Mouse (Mus musculus) small intestine, adult 2 months (tissue): Measurements from ENCODE around the gene Prkag2. TPM values are rescaled to one million over a fixed set of nuclear protein-coding genes. Genes with fewer than 3 reads are reported as not detected.

Source experiments
- H3K27ac ChIP-seq: fragments of 200-500 bp; 2 replicates; pipeline ENCODE4 v1.5.1; 2012; ENCODE audit warnings: low read depth, low read length, control low read depth, inconsistent platforms; ENCODE audit not compliant: insufficient read depth
- H3K27me3 ChIP-seq: fragments of 200-500 bp; 2 replicates; pipeline ENCODE4 v1.6.1; 2012; ENCODE audit warnings: mild to moderate bottlenecking, moderate library complexity, low read length, inconsistent platforms; ENCODE audit not compliant: control insufficient read depth, insufficient read depth
- H3K36me3 ChIP-seq: fragments of 200-500 bp; 2 replicates; pipeline ENCODE4 v1.6.1; 2012; ENCODE audit warnings: mild to moderate bottlenecking, low read length, control low read depth, inconsistent platforms; ENCODE audit not compliant: control insufficient read depth, insufficient read depth
- H3K4me1 ChIP-seq: fragments of 200-500 bp; 2 replicates; pipeline ENCODE4 v1.6.1; 2012; ENCODE audit warnings: low read length, inconsistent platforms, mixed read lengths; ENCODE audit not compliant: control insufficient read depth, insufficient read depth, insufficient read length
- H3K4me3 ChIP-seq: fragments of 200-500 bp; 2 replicates; pipeline ENCODE4 v1.5.1; 2012; ENCODE audit warnings: low read depth, mild to moderate bottlenecking, control low read depth, inconsistent platforms, low read length, moderate library complexity
- CTCF ChIP-seq: fragments of 200-500 bp; IDR thresholded peaks from 2 replicates; pipeline ENCODE4 v1.5.1; 2012; ENCODE audit warnings: low read depth, mild to moderate bottlenecking, control low read depth, inconsistent platforms, low read length, moderate library complexity, mixed read lengths; ENCODE audit not compliant: insufficient replicate concordance, insufficient read length; ENCODE audit errors: extremely low read depth
- POLR2A ChIP-seq: fragments of 200-500 bp; IDR thresholded peaks from 2 replicates; pipeline ENCODE4 v1.6.1; 2012; ENCODE audit warnings: low read depth, mild to moderate bottlenecking, control low read depth, inconsistent platforms, low read length, moderate library complexity
- WGBS: fragments of 180-500 bp; shearing (Covaris S2); methylation state at CpG from one replicate; pipeline ENCODE4 v1.1.7; 2018; 5-methylcytosine and 5-hydroxymethylcytosine counted together
- polyA plus RNA-seq: library from polyadenylated mRNA; depleted of rRNA; stranded (reverse); fragments of >200 nt; gene quantifications from 2 replicates; pipeline ENCODE4 v1.2.3, GENCODE M21; 2012

Gene Prkag2
- polyA plus RNA-seq, 1 experiment = 13.8 TPM

- Histone ChIP-seq H3K4me3 (no peak overlapping the region), H3K4me1 (peaks cover 27% of the 10 kb centered on the region; the same call in 1 of the 2 replicates), H3K36me3 (no peaks in the 10 kb centered on the region), H3K27me3 (no peaks in the 10 kb centered on the region), H3K27ac (peak overlapping the region; percentile 98)
- 55% methylated on average over 3 of the region's 3 CpGs for WGBS
- TF ChIP-seq CTCF = no peak
- no peak for TF ChIP-seq POLR2A
These were observed 65.1 kb downstream of the Prkag2 start for GRCm38 (mm10) chr5:25035391-25035790.

GRCm38 (mm10) chr5:25031456-25031856 lies 69.0 kb downstream of the Prkag2 start:
- peaks cover 17% of the 10 kb centered on the region for H3K4me1 ChIP-seq
- WGBS = 80% methylated on average over 4 of the region's 4 CpGs
- H3K27ac ChIP-seq = no peak overlapping the region
- no peaks in the 10 kb centered on the region for H3K27me3 ChIP-seq
- no peaks in the 10 kb centered on the region for H3K36me3 ChIP-seq
- TF ChIP-seq POLR2A (no peak), CTCF (no peak)
- no peak overlapping the region for H3K4me3 ChIP-seq

- no peak overlapping the region for H3K4me3 ChIP-seq
- no peaks in the 10 kb centered on the region for H3K27me3 ChIP-seq
- peaks cover 15% of the 10 kb centered on the region for H3K4me1 ChIP-seq
- TF ChIP-seq POLR2A (no peak), CTCF (no peak)
- no peaks in the 10 kb centered on the region for H3K36me3 ChIP-seq
- WGBS = 88% methylated on average over 11 of the region's 11 CpGs
- H3K27ac ChIP-seq = no peak overlapping the region
These were observed 69.4 kb downstream of the Prkag2 start for GRCm38 (mm10) chr5:25031037-25031436.

- no peak overlapping the region for H3K27ac ChIP-seq
- H3K4me3 ChIP-seq = no peak overlapping the region
- 35% methylated on average over 3 of the region's 3 CpGs for WGBS
- no peak for TF ChIP-seq POLR2A
- no peak for TF ChIP-seq CTCF
- no peaks in the 10 kb centered on the region for H3K27me3 ChIP-seq
- no peaks in the 10 kb centered on the region for H3K36me3 ChIP-seq
- H3K4me1 ChIP-seq = peaks cover 11% of the 10 kb centered on the region
These were observed 70.2 kb downstream of the Prkag2 start for GRCm38 (mm10) chr5:25030276-25030681.

- no peak overlapping the region for H3K4me3 ChIP-seq
- TF ChIP-seq POLR2A (no peak), CTCF (no peak)
- H3K27me3 ChIP-seq = no peaks in the 10 kb centered on the region
- WGBS = 67% methylated on average over 4 of the region's 4 CpGs
- H3K4me1 ChIP-seq = peaks cover 7% of the 10 kb centered on the region
- no peak overlapping the region for H3K27ac ChIP-seq
- H3K36me3 ChIP-seq = no peaks in the 10 kb centered on the region
These were observed 72.8 kb downstream of the Prkag2 start for GRCm38 (mm10) chr5:25027673-25028072.

GRCm38 (mm10) chr5:25025309-25026019 lies 75.0 kb downstream of the Prkag2 start:
- no peaks in the 10 kb centered on the region for H3K27me3 ChIP-seq
- H3K36me3 ChIP-seq = peaks cover 3% of the 10 kb centered on the region; the same call in 1 of the 2 replicates
- TF ChIP-seq POLR2A (no peak), CTCF (no peak)
- no peak overlapping the region for H3K4me3 ChIP-seq
- peak overlapping the region; percentile 36; the same call in 1 of the 2 replicates for H3K27ac ChIP-seq
- peaks cover under 1% of the 10 kb centered on the region for H3K4me1 ChIP-seq
- 65% methylated on average over 12 of the region's 12 CpGs for WGBS

GRCm38 (mm10) chr5:25022904-25023303 lies 77.5 kb downstream of the Prkag2 start:
- Histone ChIP-seq H3K27ac (no peak overlapping the region), H3K4me1 (no peaks in the 10 kb centered on the region; the same call in 1 of the 2 replicates), H3K36me3 (peaks cover 3% of the 10 kb centered on the region; the same call in 1 of the 2 replicates), H3K4me3 (no peak overlapping the region), H3K27me3 (no peaks in the 10 kb centered on the region)
- peak; percentile 94; the same call in 1 of the 2 replicates for TF ChIP-seq CTCF
- no peak for TF ChIP-seq POLR2A
- WGBS = 38% methylated on average over 4 of the region's 4 CpGs

GRCm38 (mm10) chr5:25019221-25019620 lies 81.2 kb downstream of the Prkag2 start:
- Histone ChIP-seq H3K36me3 (peaks cover 3% of the 10 kb centered on the region; the same call in 1 of the 2 replicates), H3K27me3 (no peaks in the 10 kb centered on the region), H3K27ac (no peak overlapping the region), H3K4me1 (no peaks in the 10 kb centered on the region; the same call in 1 of the 2 replicates), H3K4me3 (no peak overlapping the region)
- 60% methylated on average over 6 of the region's 6 CpGs for WGBS
- TF ChIP-seq CTCF (no peak), POLR2A (no peak)
